Mouse (Mus musculus) layer of hippocampus, adult 9-11 months (tissue): Measurements from ENCODE around the gene Gm48552.

Experiments
- DNase-seq: peaks from one replicate; pipeline ENCODE4 v3.0.0; 2022

The Gm48552 gene

GRCm38 (mm10) chr10:81433541-81434289 lies 44.9 kb downstream of the Gm48552 start:
- peak; percentile 59 for DNase-seq

GRCm38 (mm10) chr10:81434361-81435263 lies 45.8 kb downstream of the Gm48552 start:
- DNase-seq, result no peak

GRCm38 (mm10) chr10:81435436-81435835 lies 46.6 kb downstream of the Gm48552 start:
- DNase-seq, result peak; percentile 87
